Mouse (Mus musculus) CH12.LX (cell line): Measurements from ENCODE around the gene Camta1. TPM values are rescaled to one million over a fixed set of nuclear protein-coding genes. Genes with fewer than 3 reads are reported as not detected.

Source experiments
- DNase-seq: peaks from one replicate; pipeline ENCODE4 v3.0.0-alpha.2; 2013; ENCODE audit errors: extremely low read depth
- H3K27ac ChIP-seq: 2 replicates; pipeline ENCODE4 v1.5.1; 2012; ENCODE audit warnings: low read depth, mild to moderate bottlenecking, control low read depth, moderate library complexity; ENCODE audit not compliant: insufficient read depth
- H3K27me3 ChIP-seq: replicated peaks from 2 replicates; pipeline ENCODE3; 2012; ENCODE audit warnings: inconsistent platforms
- H3K36me3 ChIP-seq, 2 experiments: replicated peaks in 1 of 2; 2 replicates each; pipeline versions ENCODE3 to v1.6.1; 2012; ENCODE audit warnings: inconsistent platforms in 1 of 2, low read length in 1 of 2, mild to moderate bottlenecking in 1 of 2, mixed read lengths in 1 of 2, moderate library complexity in 1 of 2; ENCODE audit not compliant: control insufficient read depth in 1 of 2, insufficient read depth in 1 of 2
- H3K4me1 ChIP-seq, 2 experiments: 2 replicates each; pipeline ENCODE4 v1.6.1; 2012; ENCODE audit warnings: inconsistent platforms in 1 of 2, moderate library complexity in 1 of 2; ENCODE audit not compliant: insufficient read depth in 2 of 2, control insufficient read depth in 1 of 2
- H3K4me2 ChIP-seq: 2 replicates; pipeline ENCODE4 v1.6.1; 2012; ENCODE audit warnings: low read depth, mild to moderate bottlenecking, control low read depth; ENCODE audit not compliant: poor library complexity, insufficient read depth, severe bottlenecking
- H3K4me3 ChIP-seq, 3 experiments: fragments of 150-350 bp in 1 of 3; sonication (generic) in 1 of 3; replicated peaks in 1 of 3; 2 replicates each; pipeline versions ENCODE3 to v1.5.1; 2011 to 2012; ENCODE audit warnings: low read depth in 2 of 3, low read length in 2 of 3, mild to moderate bottlenecking in 2 of 3, moderate library complexity in 2 of 3, control low read depth in 1 of 3, improper control_type of control experiment in 1 of 3, inconsistent platforms in 1 of 3, mixed read lengths in 1 of 3; ENCODE audit not compliant: poor library complexity in 1 of 3
- H3K79me2 ChIP-seq: replicated peaks from 2 replicates; pipeline ENCODE4 v1.6.1; 2012; ENCODE audit warnings: mild to moderate bottlenecking, moderate library complexity; ENCODE audit not compliant: control insufficient read depth, poor library complexity, insufficient read depth, severe bottlenecking; ENCODE audit errors: extremely low read depth
- H3K9ac ChIP-seq: 2 replicates; pipeline ENCODE4 v1.6.1; 2012; ENCODE audit warnings: low read depth, mild to moderate bottlenecking, control low read depth, moderate library complexity; ENCODE audit not compliant: insufficient read depth
- H3K9me3 ChIP-seq: replicated peaks from 2 replicates; pipeline ENCODE3; 2012; ENCODE audit warnings: low read length, inconsistent platforms, mixed read lengths
- BHLHE40 ChIP-seq: IDR thresholded peaks from 2 replicates; pipeline ENCODE4 v1.6.1; 2011; ENCODE audit warnings: mild to moderate bottlenecking, low read depth, low read length, improper control_type of control experiment
- CHD1 ChIP-seq: IDR thresholded peaks from 2 replicates; pipeline ENCODE4 v1.6.1; 2012; ENCODE audit warnings: low read depth, low read length, improper control_type of control experiment, inconsistent platforms
- CHD2 ChIP-seq: IDR thresholded peaks from 2 replicates; pipeline ENCODE4 v1.6.1; 2011; ENCODE audit warnings: low read length, improper control_type of control experiment
- CTCF ChIP-seq, 2 experiments: IDR thresholded peaks in 1 of 2; conservative IDR thresholded peaks in 1 of 2; 2 replicates each; pipeline ENCODE4 v1.5.1; 2011 to 2012; ENCODE audit warnings: low read depth in 2 of 2, low read length in 2 of 2, improper control_type of control experiment in 1 of 2, inconsistent platforms in 1 of 2, mild to moderate bottlenecking in 1 of 2, moderate library complexity in 1 of 2
- E2F4 ChIP-seq: IDR thresholded peaks from 2 replicates; pipeline ENCODE4 v1.6.1; 2011; ENCODE audit warnings: low read depth, low read length, improper control_type of control experiment; ENCODE audit not compliant: insufficient replicate concordance
- ELF1 ChIP-seq: IDR thresholded peaks from 2 replicates; pipeline ENCODE4 v1.6.1; 2014; ENCODE audit warnings: low read depth, mild to moderate bottlenecking, inconsistent platforms, low read length, improper control_type of control experiment
- EP300 ChIP-seq: IDR thresholded peaks from 2 replicates; pipeline ENCODE4 v1.6.1; 2011; ENCODE audit warnings: low read length, improper control_type of control experiment
- ETS1 ChIP-seq: conservative IDR thresholded peaks from 2 replicates; pipeline ENCODE4 v1.6.1; 2012; ENCODE audit warnings: low read depth, mild to moderate bottlenecking, inconsistent platforms, low read length, improper control_type of control experiment, moderate library complexity
- GABPA ChIP-seq: IDR thresholded peaks from 2 replicates; pipeline ENCODE4 v1.6.1; 2012; ENCODE audit warnings: low read depth, low read length, improper control_type of control experiment, inconsistent platforms; ENCODE audit not compliant: insufficient replicate concordance
- HCFC1 ChIP-seq: IDR thresholded peaks from 2 replicates; pipeline ENCODE4 v1.6.1; 2012; ENCODE audit warnings: low read depth, mild to moderate bottlenecking, inconsistent platforms, low read length, improper control_type of control experiment
- IRF4 ChIP-seq: IDR thresholded peaks from 2 replicates; pipeline ENCODE4 v1.6.1; 2014; ENCODE audit warnings: low read depth, mild to moderate bottlenecking, inconsistent platforms, low read length, improper control_type of control experiment
- JUN ChIP-seq: IDR thresholded peaks from 2 replicates; pipeline ENCODE4 v1.6.1; 2011; ENCODE audit warnings: low read depth, mild to moderate bottlenecking, low read length, improper control_type of control experiment, moderate library complexity; ENCODE audit not compliant: insufficient read depth
- JUND ChIP-seq: conservative IDR thresholded peaks from 2 replicates; pipeline ENCODE4 v1.6.1; 2011; ENCODE audit warnings: low read depth, low read length, improper control_type of control experiment
- KAT2A ChIP-seq: IDR thresholded peaks from 2 replicates; pipeline ENCODE4 v1.6.1; 2012; ENCODE audit warnings: low read length, improper control_type of control experiment, inconsistent platforms; ENCODE audit not compliant: insufficient replicate concordance
- MAFK ChIP-seq: IDR thresholded peaks from 2 replicates; pipeline ENCODE4 v1.6.1; 2011; ENCODE audit warnings: low read length, improper control_type of control experiment; ENCODE audit not compliant: insufficient replicate concordance
- MAX ChIP-seq: IDR thresholded peaks from 2 replicates; pipeline ENCODE4 v1.6.1; 2011; ENCODE audit warnings: low read length, improper control_type of control experiment
- MAZ ChIP-seq: IDR thresholded peaks from 2 replicates; pipeline ENCODE4 v1.6.1; 2012; ENCODE audit warnings: low read depth, mild to moderate bottlenecking, inconsistent platforms, low read length, improper control_type of control experiment, moderate library complexity
- MEF2A ChIP-seq: IDR thresholded peaks from 2 replicates; pipeline ENCODE4 v1.6.1; 2014; ENCODE audit warnings: low read depth, mild to moderate bottlenecking, inconsistent platforms, low read length, improper control_type of control experiment, borderline replicate concordance
- MXI1 ChIP-seq: IDR thresholded peaks from 2 replicates; pipeline ENCODE4 v1.6.1; 2011; ENCODE audit warnings: mild to moderate bottlenecking, low read depth, low read length, improper control_type of control experiment
- MYC ChIP-seq: IDR thresholded peaks from 2 replicates; pipeline ENCODE4 v1.6.1; 2011; ENCODE audit warnings: low read depth, mild to moderate bottlenecking, improper control_type of control experiment, low read length
- NELFE ChIP-seq: IDR thresholded peaks from 2 replicates; pipeline ENCODE4 v1.6.1; 2011; ENCODE audit warnings: low read depth, low read length, improper control_type of control experiment
- NRF1 ChIP-seq: IDR thresholded peaks from 2 replicates; pipeline ENCODE4 v1.6.1; 2014; ENCODE audit warnings: low read depth, mild to moderate bottlenecking, inconsistent platforms, low read length, improper control_type of control experiment, moderate library complexity
- PAX5 ChIP-seq: IDR thresholded peaks from 2 replicates; pipeline ENCODE4 v1.6.1; 2012; ENCODE audit warnings: low read length, inconsistent platforms, mixed read lengths
- POLR2A ChIP-seq: IDR thresholded peaks from 2 replicates; pipeline ENCODE4 v1.6.1; 2011; ENCODE audit warnings: low read depth, mild to moderate bottlenecking, improper control_type of control experiment, low read length
- POLR2AphosphoS2 ChIP-seq: IDR thresholded peaks from 2 replicates; pipeline ENCODE4 v1.6.1; 2011; ENCODE audit warnings: low read depth, low read length, improper control_type of control experiment
- RAD21 ChIP-seq: IDR thresholded peaks from 2 replicates; pipeline ENCODE4 v1.6.1; 2011; ENCODE audit warnings: low read depth, mild to moderate bottlenecking, low read length, improper control_type of control experiment, moderate library complexity
- RCOR1 ChIP-seq: conservative IDR thresholded peaks from 2 replicates; pipeline ENCODE4 v1.6.1; 2012; ENCODE audit warnings: low read depth, mild to moderate bottlenecking, inconsistent platforms, low read length, improper control_type of control experiment
- SIN3A ChIP-seq: IDR thresholded peaks from 2 replicates; pipeline ENCODE4 v1.6.1; 2012; ENCODE audit warnings: low read length, improper control_type of control experiment, inconsistent platforms
- SMC3 ChIP-seq: IDR thresholded peaks from 2 replicates; pipeline ENCODE4 v1.6.1; 2011; ENCODE audit warnings: low read depth, low read length, improper control_type of control experiment
- TBP ChIP-seq: conservative IDR thresholded peaks from 2 replicates; pipeline ENCODE4 v1.6.1; 2011; ENCODE audit warnings: low read depth, low read length, improper control_type of control experiment
- TCF12 ChIP-seq: IDR thresholded peaks from 2 replicates; pipeline ENCODE4 v1.6.1; 2014; ENCODE audit warnings: low read depth, mild to moderate bottlenecking, inconsistent platforms, low read length, improper control_type of control experiment
- UBTF ChIP-seq: IDR thresholded peaks from 2 replicates; pipeline ENCODE4 v1.6.1; 2012; ENCODE audit warnings: low read depth, mild to moderate bottlenecking, inconsistent platforms, low read length, improper control_type of control experiment, moderate library complexity
- USF1 ChIP-seq: IDR thresholded peaks from 2 replicates; pipeline ENCODE4 v1.6.1; 2014; ENCODE audit warnings: low read depth, mild to moderate bottlenecking, inconsistent platforms, low read length, improper control_type of control experiment
- USF2 ChIP-seq: conservative IDR thresholded peaks from 2 replicates; pipeline ENCODE4 v1.6.1; 2011; ENCODE audit warnings: low read depth, low read length, improper control_type of control experiment
- ZC3H11A ChIP-seq: IDR thresholded peaks from 2 replicates; pipeline ENCODE4 v1.6.1; 2012; ENCODE audit warnings: low read depth, mild to moderate bottlenecking, inconsistent platforms, low read length, improper control_type of control experiment
- ZKSCAN1 ChIP-seq: IDR thresholded peaks from 2 replicates; pipeline ENCODE4 v1.6.1; 2012; ENCODE audit warnings: low read depth, inconsistent platforms, low read length, improper control_type of control experiment, borderline replicate concordance
- ZMIZ1 ChIP-seq: IDR thresholded peaks from 2 replicates; pipeline ENCODE4 v1.6.1; 2012; ENCODE audit warnings: low read depth, mild to moderate bottlenecking, inconsistent platforms, low read length, improper control_type of control experiment
- ZNF384 ChIP-seq: IDR thresholded peaks from 2 replicates; pipeline ENCODE4 v1.6.1; 2012; ENCODE audit warnings: low read depth, low read length, improper control_type of control experiment, inconsistent platforms
- dilution Hi-C: fragments of 300-500 bp; cut with MboI; formaldehyde crosslinking; loops from 2 replicates; pipeline ENCODE4 v1.14.3; 2020; ENCODE audit warnings: low sequenced_read_pairs; ENCODE audit not compliant: extremely low pct_unique_long_range_greater_than_20kb, extremely low pct_ligation_motif_present
- in situ Hi-C: fragments of 300-500 bp; cut with MboI; formaldehyde crosslinking; loops from 3 replicates; pipeline ENCODE4 v1.14.3; 2019; ENCODE audit warnings: low sequenced_read_pairs, low pct_ligation_motif_present, low pct_unique_long_range_greater_than_20kb, mixed read lengths
- polyA plus RNA-seq: library from polyadenylated mRNA; unstranded; fragments of >175 nt; gene quantifications from 2 replicates; pipeline ENCODE4 v1.2.1, GENCODE M21; 2012; ENCODE audit warnings: low read depth; ENCODE audit not compliant: insufficient read length
- total RNA-seq, 2 experiments: library from RNA; depleted of rRNA; stranded (reverse); fragments of 300-350 nt in 1 of 2; fragments of >200 nt in 1 of 2; gene quantifications; 2 replicates each; pipeline ENCODE4 v1.2.3; 2012 to 2014

Gene Camta1
- total and polyA plus RNA-seq, 3 experiments, result 9.9 to 32.5 (median 15.3) TPM

- dilution Hi-C loops, result no loop called here
- Histone ChIP-seq H3K4me2 (peak overlapping the region; percentile 91), H3K4me1 (peaks cover 8 to 21% of the 10 kb centered on the region in 2 experiments; a peak in 3 of 4 replicates), H3K79me2 (no peaks in the 10 kb centered on the region), H3K36me3 (peaks cover 0 to 3% of the 10 kb centered on the region in 2 experiments), H3K9me3 (no peaks in the 10 kb centered on the region)
- DNase-seq, result peak; percentile 67
- TF ChIP-seq JUND, result no peak
- TF ChIP-seq PAX5, result no peak
- TF ChIP-seq USF2, result no peak
- TF ChIP-seq CHD1, result no peak
- peak; percentile 58; the same call in 1 of the 2 replicates for TF ChIP-seq NELFE
- 0 out of 2 replicates have a peak, but pooled peaks have one; percentile 15 for TF ChIP-seq SIN3A
- TF ChIP-seq POLR2AphosphoS2, result no peak
- TF ChIP-seq ELF1, result peak; percentile 43; the same call in 1 of the 2 replicates
- TF ChIP-seq ZMIZ1, result no peak
- no peak for TF ChIP-seq MAZ
- peak; percentile 89 for TF ChIP-seq MAFK
- no peak for TF ChIP-seq GABPA
- TF ChIP-seq ZC3H11A, result no peak
- TF ChIP-seq UBTF, result no peak
- peak; percentile 19; the same call in 1 of the 2 replicates for TF ChIP-seq POLR2A
- no peak for TF ChIP-seq NRF1
- TF ChIP-seq RCOR1, result no peak
- no peak for TF ChIP-seq SMC3
- no peak for TF ChIP-seq KAT2A
- TF ChIP-seq BHLHE40, result peak; percentile 24; the same call in 1 of the 2 replicates
- TF ChIP-seq TBP, result no peak
- no peak for TF ChIP-seq ZNF384
- no peak; the same call in 1 of the 2 replicates for TF ChIP-seq MEF2A
- no peak for TF ChIP-seq ZKSCAN1
- peak; percentile 25; the same call in 1 of the 2 replicates for TF ChIP-seq TCF12
- no peak; a peak in 1 of 4 replicates for TF ChIP-seq CTCF (conservative IDR thresholded peaks at IDR 0.05 in 1 of 2, IDR thresholded peaks at IDR 0.05 in 1 of 2; ENCODE audit: low read depth in 2 of 2, low read length in 2 of 2)
- 0 out of 2 replicates have a peak, but pooled peaks have one; percentile 36 for TF ChIP-seq CHD2
- peak; percentile 42 for TF ChIP-seq ETS1
- no peak for TF ChIP-seq RAD21
- TF ChIP-seq USF1, result no peak
- TF ChIP-seq EP300, result no peak
- peak; percentile 38; the same call in 1 of the 2 replicates for TF ChIP-seq MYC
- TF ChIP-seq MAX, result 0 out of 2 replicates have a peak, but pooled peaks have one; percentile 34
- TF ChIP-seq MXI1, result no peak; the same call in 1 of the 2 replicates
- no peak for TF ChIP-seq JUN
- TF ChIP-seq E2F4, result no peak
- TF ChIP-seq HCFC1, result peak; percentile 43; the same call in 1 of the 2 replicates
- TF ChIP-seq IRF4, result no peak
- TF ChIP-seq, all 38 proteins: peak for 12
- peak overlapping the region; percentile 63 to 92 (median 64) for H3K4me3 ChIP-seq
- H3K27me3 ChIP-seq, result peaks cover 2% of the 10 kb centered on the region
- H3K27ac ChIP-seq, result peak overlapping the region; percentile 79
- peak overlapping the region; percentile 79 for H3K9ac ChIP-seq
- in situ Hi-C loops, result no loop called here
These were observed 946.3 kb downstream of the Camta1 start for GRCm38 (mm10) chr4:150915181-150915906.
